Mouse (Mus musculus) G1E (cell line): ENCODE results near the gene Gm14226. TPM values are rescaled to one million over a fixed set of nuclear protein-coding genes. Genes with fewer than 3 reads are reported as not detected.
"Not testable (repeated sequence)": the region's sequence is repeated elsewhere in the genome, so short reads cannot be mapped to it uniquely, and the experiment has no call there.

Experiments used
- ATAC-seq: 2 replicates; pipeline ENCODE4 v1.8.0; 2016; ENCODE audit warnings: mild to moderate bottlenecking; ENCODE audit not compliant: insufficient number of reproducible peaks, poor library complexity, low FRiP score, severe bottlenecking; ENCODE audit errors: extremely low read depth
- DNase-seq: peaks from one replicate; pipeline ENCODE4 v3.0.0; 2012; ENCODE audit warnings: low spot score
- H3K27me3 ChIP-seq: 2 replicates; pipeline ENCODE4 v1.6.1; 2012; ENCODE audit warnings: mild to moderate bottlenecking, low read length, inconsistent platforms; ENCODE audit not compliant: insufficient read depth
- H3K36me3 ChIP-seq: replicated peaks from 2 replicates; pipeline ENCODE3; 2012; ENCODE audit warnings: mild to moderate bottlenecking, inconsistent platforms
- H3K4me1 ChIP-seq: 2 replicates; pipeline ENCODE4 v1.6.1; 2012; ENCODE audit warnings: low read depth, low read length, inconsistent platforms, mixed read lengths; ENCODE audit not compliant: insufficient read depth
- H3K4me3 ChIP-seq: 2 replicates; pipeline ENCODE4 v1.5.1; 2012; ENCODE audit warnings: low read depth, mild to moderate bottlenecking, inconsistent platforms, low read length, moderate library complexity, mixed read lengths
- H3K9me3 ChIP-seq: replicated peaks from 2 replicates; pipeline ENCODE4 v1.6.1; 2012; ENCODE audit warnings: inconsistent platforms
- CTCF ChIP-seq: IDR thresholded peaks from 2 replicates; pipeline ENCODE4 v1.5.1; 2012; ENCODE audit warnings: low read depth, low read length, inconsistent platforms, mixed read lengths
- GATA1 ChIP-seq: IDR thresholded peaks from 2 replicates; pipeline ENCODE4 v1.6.1; 2012; ENCODE audit warnings: borderline replicate concordance, low read length, inconsistent platforms, mixed read lengths
- GATA2 ChIP-seq: IDR thresholded peaks from 2 replicates; pipeline ENCODE4 v1.6.1; 2012; ENCODE audit warnings: low read depth, low read length, inconsistent platforms, borderline replicate concordance
- POLR2AphosphoS5 ChIP-seq: IDR thresholded peaks from 2 replicates; pipeline ENCODE4 v1.6.1; 2012; ENCODE audit warnings: low read depth, low read length, inconsistent platforms; ENCODE audit not compliant: insufficient replicate concordance
- TAL1 ChIP-seq: conservative IDR thresholded peaks from 2 replicates; pipeline ENCODE4 v1.6.1; 2012; ENCODE audit warnings: low read depth, low read length, inconsistent platforms, mixed read lengths
- polyA plus RNA-seq: library from polyadenylated mRNA; stranded (reverse); fragments of >175 nt; gene quantifications from 2 replicates; pipeline ENCODE4 v1.2.3, GENCODE M21; 2012
- total RNA-seq, 2 experiments: library from RNA; stranded (forward) in 1 of 2; stranded (reverse) in 1 of 2; fragments of 200-1000 nt in 1 of 2; fragments of >200 nt in 1 of 2; fragmentation: Nextera tagmentation in 1 of 2; gene quantifications; 2 replicates each; pipeline ENCODE4 v1.2.3; 2014 to 2017

The Gm14226 gene
- total and polyA plus RNA-seq, 3 experiments: 0.11 TPM; not detected in 2

DNA sequence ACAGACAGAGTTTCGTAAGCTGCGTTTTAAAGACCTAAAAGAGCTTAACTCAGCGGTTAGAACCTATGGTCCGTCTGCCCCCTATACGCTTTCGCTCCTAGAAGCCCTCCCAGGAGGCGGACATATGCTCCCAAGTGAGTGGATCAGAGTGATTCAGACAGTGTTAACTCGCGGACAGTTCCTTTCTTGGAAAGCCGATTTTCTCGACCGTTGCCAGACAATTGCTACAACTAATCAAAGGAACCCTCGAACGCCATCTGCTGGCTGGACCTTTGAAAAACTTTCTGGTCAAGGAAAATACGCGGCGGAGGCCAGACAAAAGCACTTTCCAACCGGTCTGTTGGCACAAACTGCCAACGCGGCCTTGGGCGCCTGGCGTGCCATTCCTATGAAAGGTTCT is 1.6 kb downstream of the Gm14226 start:
- TF ChIP-seq GATA1 (no peak), TAL1 (no peak), GATA2 (no peak), POLR2AphosphoS5 (no peak), CTCF (no peak)
- DNase-seq: no peak
- Histone ChIP-seq H3K27me3 (0 out of 2 replicates have a peak, but pooled peaks cover under 1% of the 10 kb centered on the region), H3K4me3 (no peak overlapping the region), H3K9me3 (no peaks in the 10 kb centered on the region), H3K4me1 (no peaks in the 10 kb centered on the region), H3K36me3 (no peaks in the 10 kb centered on the region)
- ATAC-seq: no peak

DNA sequence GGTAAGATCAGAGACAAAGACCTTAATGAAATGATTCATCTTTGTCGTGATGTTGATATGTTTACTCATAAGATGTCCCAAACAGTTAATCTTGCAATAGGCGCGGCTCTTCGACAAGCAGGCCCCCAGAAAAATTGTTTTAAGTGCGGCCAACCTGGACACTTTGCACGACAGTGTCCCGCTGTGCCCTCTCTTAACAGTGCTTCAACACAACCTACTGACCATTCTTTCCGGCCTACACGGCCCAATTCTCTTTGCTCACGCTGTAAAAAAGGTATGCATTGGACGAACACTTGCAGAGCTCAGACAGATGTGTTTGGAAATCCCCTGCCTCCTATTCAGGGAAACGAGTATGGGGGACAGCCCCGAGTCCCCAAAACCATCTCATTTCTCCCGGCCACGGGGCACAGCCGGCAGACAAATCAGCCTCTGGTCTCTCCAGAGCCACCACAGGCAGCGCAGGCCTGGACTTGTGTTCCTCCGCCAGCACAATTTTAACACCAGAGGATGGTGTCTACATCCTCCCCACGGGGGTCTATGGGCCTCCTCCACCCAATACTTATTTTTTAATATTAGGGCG is 2.3 kb downstream of the Gm14226 start:
- H3K36me3 ChIP-seq, DNase-seq, H3K27me3 ChIP-seq, H3K4me3 ChIP-seq, ATAC-seq, H3K9me3 ChIP-seq, H3K4me1 ChIP-seq: not testable (repeated sequence)

DNA sequence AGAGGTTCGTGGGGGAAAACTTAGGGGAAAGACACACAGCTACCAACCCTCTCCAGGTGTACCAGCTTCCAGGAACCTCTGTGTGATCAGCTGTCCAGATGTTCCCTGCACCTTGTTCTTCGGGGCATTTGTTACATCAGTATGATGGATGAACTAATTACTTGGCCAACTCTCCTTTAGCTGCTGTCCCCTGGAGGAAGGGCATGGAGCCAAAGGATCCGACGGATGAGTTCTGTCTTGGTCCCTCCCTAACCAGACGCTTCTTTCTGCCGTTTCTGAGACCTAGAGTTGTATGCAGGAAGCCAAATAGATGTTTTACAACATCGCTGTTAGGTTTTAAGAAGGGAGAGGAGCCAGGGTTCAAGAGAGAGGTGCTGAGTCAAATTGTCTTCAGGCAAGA is 12.8 kb downstream of the Gm14226 start:
- DNase-seq (no peak), ATAC-seq (no peak)
- Histone ChIP-seq H3K9me3 (no peaks in the 10 kb centered on the region), H3K36me3 (no peaks in the 10 kb centered on the region), H3K4me1 (no peaks in the 10 kb centered on the region), H3K4me3 (no peak overlapping the region), H3K27me3 (peaks cover 19% of the 10 kb centered on the region)
- no peak for TF ChIP-seq TAL1
- no peak for TF ChIP-seq GATA2
- no peak for TF ChIP-seq CTCF
- no peak for TF ChIP-seq GATA1
- TF ChIP-seq POLR2AphosphoS5: no peak

DNA sequence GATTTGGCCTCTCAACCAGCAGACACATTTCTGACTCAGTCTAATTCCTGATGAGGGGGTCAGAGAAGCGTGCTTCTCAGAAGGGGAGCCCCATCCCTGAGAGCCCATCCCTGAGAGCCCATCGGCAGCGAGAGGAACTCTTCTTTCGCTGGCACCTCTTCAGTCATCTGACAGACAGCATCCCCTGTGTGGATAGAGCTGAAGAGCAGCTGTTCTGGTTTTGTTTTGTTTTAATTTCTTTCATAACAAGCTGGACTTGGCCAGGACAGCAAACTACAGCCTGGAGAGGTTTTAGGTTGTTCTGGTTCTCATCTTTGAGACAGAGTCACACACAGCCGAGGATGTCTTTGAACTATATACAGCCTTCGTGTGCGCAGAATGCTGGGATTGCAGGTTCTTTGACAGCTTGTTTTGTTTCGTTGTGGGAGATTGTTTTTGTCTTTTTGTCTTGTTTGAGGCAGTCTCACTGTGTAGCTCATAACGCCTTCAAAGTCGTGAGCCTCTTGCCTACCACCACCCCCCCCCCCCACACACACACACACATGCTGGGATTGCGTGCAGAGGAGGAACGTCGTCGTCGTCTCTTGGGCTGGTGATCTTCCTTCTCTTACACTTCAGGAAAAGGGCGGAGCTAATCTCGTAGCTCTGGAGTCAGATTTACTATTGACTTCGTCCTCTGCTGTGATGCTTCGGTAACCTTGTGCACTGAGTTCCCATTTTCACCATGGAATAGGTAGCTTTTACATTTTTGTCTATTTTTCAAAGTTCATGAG is 15.1 kb downstream of the Gm14226 start:
- DNase-seq (no peak), ATAC-seq (no peak)
- Histone ChIP-seq H3K9me3 (no peaks in the 10 kb centered on the region), H3K27me3 (peaks cover 28% of the 10 kb centered on the region), H3K36me3 (no peaks in the 10 kb centered on the region), H3K4me3 (no peak overlapping the region), H3K4me1 (no peaks in the 10 kb centered on the region)
- no peak for TF ChIP-seq POLR2AphosphoS5

DNA sequence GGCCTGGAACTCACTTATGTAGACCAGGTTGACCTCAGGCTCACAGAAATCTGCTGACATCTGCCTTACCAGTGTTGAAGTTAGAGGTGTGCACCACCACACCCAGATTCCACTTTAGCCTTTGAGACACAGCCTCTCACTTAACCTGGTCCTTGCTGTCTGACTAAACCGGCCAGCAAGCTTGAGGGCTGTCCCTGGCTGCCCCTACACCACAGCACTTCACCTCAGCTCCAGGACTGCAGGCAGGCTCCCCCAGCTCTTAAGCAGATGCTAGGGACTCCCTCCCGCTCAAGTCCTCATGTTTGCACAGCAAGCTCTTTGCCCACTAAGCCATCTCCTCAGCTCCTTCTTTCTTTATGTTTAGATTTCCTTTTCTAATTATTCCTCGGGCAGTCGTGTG is 21.9 kb downstream of the Gm14226 start:
- Histone ChIP-seq H3K27me3 (peaks cover 24% of the 10 kb centered on the region), H3K36me3 (no peaks in the 10 kb centered on the region), H3K4me1 (no peaks in the 10 kb centered on the region), H3K4me3 (no peak overlapping the region), H3K9me3 (no peaks in the 10 kb centered on the region)
- DNase-seq (no peak), ATAC-seq (no peak)
- no peak for TF ChIP-seq POLR2AphosphoS5
- no peak for TF ChIP-seq CTCF
- no peak for TF ChIP-seq TAL1
- TF ChIP-seq GATA2: no peak
- TF ChIP-seq GATA1: no peak

DNA sequence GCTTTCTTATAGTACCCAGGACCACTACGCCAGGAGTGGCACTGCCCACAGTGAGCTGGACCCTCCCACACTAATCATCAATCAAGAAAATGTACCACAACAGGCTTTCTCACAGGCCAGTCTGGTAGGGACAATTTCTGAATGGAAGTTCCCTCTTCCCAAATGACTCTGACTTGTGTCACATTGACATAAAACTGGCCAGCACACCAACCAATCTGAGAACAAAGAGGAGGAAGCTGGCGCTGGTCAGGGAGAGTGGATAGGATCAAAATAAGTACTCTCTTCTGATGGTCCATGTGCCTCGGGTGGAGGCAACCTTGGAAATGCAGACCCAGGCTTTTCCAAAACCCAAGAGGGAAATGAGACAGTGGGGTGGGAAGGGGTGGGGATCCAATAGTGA is 26.5 kb downstream of the Gm14226 start:
- TF ChIP-seq GATA1: no peak
- no peak for TF ChIP-seq TAL1
- no peak for TF ChIP-seq GATA2
- TF ChIP-seq CTCF: no peak
- TF ChIP-seq POLR2AphosphoS5: no peak
- H3K36me3 ChIP-seq: no peaks in the 10 kb centered on the region
- ATAC-seq: no peak

More for the DNA sequence above, 26.5 kb downstream of the Gm14226 start:
- H3K9me3 ChIP-seq: no peaks in the 10 kb centered on the region
- DNase-seq: no peak
- peaks cover 20% of the 10 kb centered on the region for H3K27me3 ChIP-seq
- H3K4me3 ChIP-seq: no peak overlapping the region
- H3K4me1 ChIP-seq: peaks cover 4% of the 10 kb centered on the region; the same call in 1 of the 2 replicates
